Mouse (Mus musculus) bone marrow, adult 2 months (tissue): Measurements from ENCODE around the gene Rps27rt.

Experiments used
- CTCF ChIP-seq: fragments of 200-500 bp; IDR thresholded peaks from 2 replicates; pipeline ENCODE4 v1.5.1; 2011; ENCODE audit warnings: low read length, control low read depth; ENCODE audit not compliant: control insufficient read depth, insufficient read depth
- POLR2A ChIP-seq: fragments of 200-500 bp; IDR thresholded peaks from 2 replicates; pipeline ENCODE4 v1.6.1; 2011; ENCODE audit warnings: low read depth, mild to moderate bottlenecking, control low read depth, low read length, borderline replicate concordance; ENCODE audit not compliant: control insufficient read depth

GRCm38 (mm10) chr9:114933723-114934171, 48.8 kb downstream of the Rps27rt start, which contains the start of gene Gpd1l:
- peak; percentile 93 for TF ChIP-seq POLR2A
- TF ChIP-seq CTCF, result no peak
